Mouse (Mus musculus): ENCODE measurements around the gene Mamstr.

The Mamstr gene

GRCm38 (mm10) chr7:45693921-45694591, 54.3 kb downstream of the Mamstr start, which contains the start of gene Sec1:
Sec1 (minus strand) TSS chr7:45694402.
- DNase-seq (ENCODE audit: low read depth, low spot score), result no peak

- no peak for DNase-seq (ENCODE audit: low read depth, low spot score)
These were observed 55.3 kb downstream of the Mamstr start for GRCm38 (mm10) chr7:45695098-45695497.

Measured in 3T3-L1 (cell line).